Mouse (Mus musculus): ENCODE measurements around the gene Smim4. TPM values are rescaled to one million over a fixed set of nuclear protein-coding genes. Genes with fewer than 3 reads are reported as not detected.

Smim4 gene
- total and polyA plus RNA-seq, 3 experiments: 19.1 to 38.0 (median 26.1) TPM

- H3K9me3 ChIP-seq (replicated peaks; ENCODE audit: low read length): no peaks in the 10 kb centered on the region
- no peak overlapping the region for H3K4me2 ChIP-seq (ENCODE audit: insufficient read depth, low read depth, poor library complexity, severe bottlenecking)
- in situ Hi-C loops (cut with MboI; ENCODE audit: low pct_ligation_motif_present, low pct_unique_long_range_greater_than_20kb, low sequenced_read_pairs): no loop called here
- H3K4me3 ChIP-seq (replicated peaks in 1 of 3; ENCODE audit: low read depth in 2 of 3, low read length in 2 of 3, poor library complexity in 1 of 3): no peak overlapping the region
- no peak overlapping the region for H3K27ac ChIP-seq (ENCODE audit: insufficient read depth, low read depth)
- DNase-seq (ENCODE audit: extremely low read depth): no peak
- no peak for TF ChIP-seq CHD2 (IDR thresholded peaks at IDR 0.05; ENCODE audit: low read length)
- TF ChIP-seq USF2 (conservative IDR thresholded peaks at IDR 0.05; ENCODE audit: low read depth, low read length): no peak
- TF ChIP-seq BHLHE40 (IDR thresholded peaks at IDR 0.05; ENCODE audit: low read depth, low read length): no peak
- no peak for TF ChIP-seq RCOR1 (conservative IDR thresholded peaks at IDR 0.05; ENCODE audit: low read depth, low read length)
- no peak for TF ChIP-seq USF1 (IDR thresholded peaks at IDR 0.05; ENCODE audit: low read depth, low read length)
- TF ChIP-seq PAX5 (IDR thresholded peaks at IDR 0.05; ENCODE audit: low read length): no peak
- TF ChIP-seq MEF2A (IDR thresholded peaks at IDR 0.05; ENCODE audit: borderline replicate concordance, low read depth, low read length): no peak
- TF ChIP-seq EP300 (IDR thresholded peaks at IDR 0.05; ENCODE audit: low read length): no peak
- no peak for TF ChIP-seq SMC3 (IDR thresholded peaks at IDR 0.05; ENCODE audit: low read depth, low read length)
- TF ChIP-seq MYC (IDR thresholded peaks at IDR 0.05; ENCODE audit: low read depth, low read length): no peak
- no peak for TF ChIP-seq HCFC1 (IDR thresholded peaks at IDR 0.05; ENCODE audit: low read depth, low read length)
- no peak for TF ChIP-seq ETS1 (conservative IDR thresholded peaks at IDR 0.05; ENCODE audit: low read depth, low read length)
- no peak for TF ChIP-seq GABPA (IDR thresholded peaks at IDR 0.05; ENCODE audit: insufficient replicate concordance, low read depth, low read length)
- TF ChIP-seq TBP (conservative IDR thresholded peaks at IDR 0.05; ENCODE audit: low read depth, low read length): no peak
- no peak for TF ChIP-seq E2F4 (IDR thresholded peaks at IDR 0.05; ENCODE audit: insufficient replicate concordance, low read depth, low read length)
- TF ChIP-seq MAX (IDR thresholded peaks at IDR 0.05; ENCODE audit: low read length): no peak
- no peak for TF ChIP-seq ZNF384 (IDR thresholded peaks at IDR 0.05; ENCODE audit: low read depth, low read length)
- no peak for TF ChIP-seq CHD1 (IDR thresholded peaks at IDR 0.05; ENCODE audit: low read depth, low read length)
- TF ChIP-seq MAZ (IDR thresholded peaks at IDR 0.05; ENCODE audit: low read depth, low read length): no peak
- no peaks in the 10 kb centered on the region for H3K79me2 ChIP-seq (replicated peaks; ENCODE audit: control insufficient read depth, extremely low read depth, insufficient read depth, poor library complexity, severe bottlenecking)
- H3K27me3 ChIP-seq (replicated peaks): no peaks in the 10 kb centered on the region
- peaks cover 0 to 22% of the 10 kb centered on the region in 2 experiments for H3K36me3 ChIP-seq (replicated peaks in 1 of 2; ENCODE audit: control insufficient read depth in 1 of 2, insufficient read depth in 1 of 2, low read length in 1 of 2)
- H3K4me1 ChIP-seq (ENCODE audit: control insufficient read depth in 1 of 2, insufficient read depth in 2 of 2): peaks cover 23 to 59% of the 10 kb centered on the region in 2 experiments
- dilution Hi-C loops (cut with MboI; ENCODE audit: extremely low pct_ligation_motif_present, extremely low pct_unique_long_range_greater_than_20kb, low sequenced_read_pairs): no loop called here
- no peak overlapping the region for H3K9ac ChIP-seq (ENCODE audit: insufficient read depth, low read depth)
Measured at GRCm38 (mm10) chr14:31161191-31161590, 32.4 kb upstream of the Smim4 start.

- dilution Hi-C loops (cut with MboI; ENCODE audit: extremely low pct_ligation_motif_present, extremely low pct_unique_long_range_greater_than_20kb, low sequenced_read_pairs) (no loop called here), in situ Hi-C loops (cut with MboI; ENCODE audit: low pct_ligation_motif_present, low pct_unique_long_range_greater_than_20kb, low sequenced_read_pairs) (no loop called here)
- DNase-seq (ENCODE audit: extremely low read depth): peak; percentile 67
- no peaks in the 10 kb centered on the region for H3K27me3 ChIP-seq (replicated peaks)
- peak overlapping the region; percentile 41 for H3K4me2 ChIP-seq (ENCODE audit: insufficient read depth, low read depth, poor library complexity, severe bottlenecking)
- TF ChIP-seq ETS1 (conservative IDR thresholded peaks at IDR 0.05; ENCODE audit: low read depth, low read length) (no peak), MAFK (IDR thresholded peaks at IDR 0.05; ENCODE audit: insufficient replicate concordance, low read length) (no peak), MXI1 (IDR thresholded peaks at IDR 0.05; ENCODE audit: low read depth, low read length) (0 out of 2 replicates have a peak, but pooled peaks have one; percentile 44), CTCF (conservative IDR thresholded peaks at IDR 0.05 in 1 of 2, IDR thresholded peaks at IDR 0.05 in 1 of 2; ENCODE audit: low read depth in 2 of 2, low read length in 2 of 2) (no peak), MAX (IDR thresholded peaks at IDR 0.05; ENCODE audit: low read length) (peak; percentile 45), MEF2A (IDR thresholded peaks at IDR 0.05; ENCODE audit: borderline replicate concordance, low read depth, low read length) (no peak), USF1 (IDR thresholded peaks at IDR 0.05; ENCODE audit: low read depth, low read length) (no peak), BHLHE40 (IDR thresholded peaks at IDR 0.05; ENCODE audit: low read depth, low read length) (peak; percentile 49), IRF4 (IDR thresholded peaks at IDR 0.05; ENCODE audit: low read depth, low read length) (no peak), RAD21 (IDR thresholded peaks at IDR 0.05; ENCODE audit: low read depth, low read length) (no peak), CHD2 (IDR thresholded peaks at IDR 0.05; ENCODE audit: low read length) (no peak), JUN (IDR thresholded peaks at IDR 0.05; ENCODE audit: insufficient read depth, low read depth, low read length) (no peak), KAT2A (IDR thresholded peaks at IDR 0.05; ENCODE audit: insufficient replicate concordance, low read length) (no peak), SIN3A (IDR thresholded peaks at IDR 0.05; ENCODE audit: low read length) (no peak), NELFE (IDR thresholded peaks at IDR 0.05; ENCODE audit: low read depth, low read length) (no peak)
- peaks cover 20 to 53% of the 10 kb centered on the region in 2 experiments for H3K4me1 ChIP-seq (ENCODE audit: control insufficient read depth in 1 of 2, insufficient read depth in 2 of 2)
- H3K9me3 ChIP-seq (replicated peaks; ENCODE audit: low read length): no peaks in the 10 kb centered on the region
- H3K79me2 ChIP-seq (replicated peaks; ENCODE audit: control insufficient read depth, extremely low read depth, insufficient read depth, poor library complexity, severe bottlenecking): no peaks in the 10 kb centered on the region
- peak overlapping the region; percentile 28 to 49 (median 46) for H3K4me3 ChIP-seq (replicated peaks in 1 of 3; ENCODE audit: low read depth in 2 of 3, low read length in 2 of 3, poor library complexity in 1 of 3)
- peaks cover 0 to 26% of the 10 kb centered on the region in 2 experiments for H3K36me3 ChIP-seq (replicated peaks in 1 of 2; ENCODE audit: control insufficient read depth in 1 of 2, insufficient read depth in 1 of 2, low read length in 1 of 2)
- no peak overlapping the region for H3K9ac ChIP-seq (ENCODE audit: insufficient read depth, low read depth)
- H3K27ac ChIP-seq (ENCODE audit: insufficient read depth, low read depth): no peak overlapping the region
Measured at GRCm38 (mm10) chr14:31160196-31161150, 31.7 kb upstream of the Smim4 start.

Data from CH12.LX (cell line).